20 mouse cellular contexts compared by ENCODE assay signal in the genomic region with DNA sequence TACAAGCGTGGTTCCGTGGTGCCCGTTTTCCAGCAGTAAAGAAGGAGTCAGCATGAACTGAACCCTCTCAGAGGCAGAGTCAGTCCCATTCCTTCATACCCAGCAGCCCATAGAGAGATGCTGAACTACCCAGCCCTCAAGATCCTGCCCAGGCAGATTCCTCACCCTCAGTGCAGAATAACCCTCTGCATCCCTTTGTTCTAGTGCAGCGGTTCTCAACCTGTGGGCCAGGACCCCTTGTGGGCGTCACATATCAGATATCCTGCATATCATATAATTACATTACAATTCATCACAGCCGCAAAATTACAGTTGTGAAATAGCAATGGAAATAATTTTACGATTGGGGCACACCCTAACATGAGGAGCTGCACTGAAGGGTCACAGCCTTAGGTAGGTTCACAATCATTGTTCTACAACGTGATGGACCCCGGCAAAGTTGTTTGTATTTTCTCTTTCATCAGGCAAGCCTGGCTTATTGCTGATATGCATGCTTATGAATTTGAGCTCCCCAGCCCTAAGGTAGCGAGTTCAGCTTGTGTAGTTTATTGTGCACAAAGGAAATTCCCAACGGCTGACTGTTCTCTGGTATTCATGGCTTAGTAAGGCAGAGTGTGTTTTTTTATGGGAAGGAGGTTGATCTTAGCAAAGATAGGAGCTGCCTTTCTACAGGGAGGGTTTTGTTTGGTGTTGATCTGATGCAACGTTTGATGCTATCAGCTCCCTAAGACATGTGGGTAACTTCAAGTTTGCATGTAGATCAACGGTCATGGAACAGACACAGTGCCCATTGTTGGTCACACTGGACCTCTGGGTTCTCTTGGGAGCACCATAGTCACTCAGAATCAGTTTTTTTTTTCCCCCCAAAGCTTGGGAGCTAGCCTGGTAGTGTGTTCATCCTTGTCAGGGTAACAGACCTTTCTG. TPM values are rescaled to one million over a fixed set of nuclear protein-coding genes. Genes with fewer than 3 reads are reported as not detected.
DNase-seq lines count a peak whose midpoint lies in the region; ATAC-seq and TF ChIP-seq lines count a peak whose summit lies in the region.
"Had no signal": no experiment of that assay in that cellular context is flagged by ENCODE, and none has a peak within 500 bp of the region (broad histone marks: within the 10 kb centered on the region; RNA-seq: fewer than 3 reads in every experiment).

No protein-coding gene starts in this region.

- TF ChIP-seq POLR2A in bone marrow macrophage, adult 2 months (IDR thresholded peaks at IDR 0.05; ENCODE audit: borderline replicate concordance, low read depth, low read length): no peak

- peak overlapping the region; percentile 41; the same call in 1 of the 2 replicates for H3K27ac ChIP-seq in intestine, embryonic 16.5 days (ENCODE audit: low read length)
- no peak overlapping the region for H3K27ac ChIP-seq in intestine, postnatal 0 days (ENCODE audit: low read depth, low read length)
- H3K27ac ChIP-seq in bone marrow macrophage, adult 2 months (ENCODE audit: insufficient read depth, low read depth, low read length): peak overlapping the region; percentile 57
- H3K27ac ChIP-seq: hindbrain, embryonic 10.5 days; hindbrain, postnatal 0 days; limb, embryonic 10.5 days had no signal

- DNase-seq in 3134 (ENCODE audit: extremely low read depth, insufficient read length, low spot score) (peak; percentile 65), 416B (ENCODE audit: low read depth) (peak; percentile 62)
- DNase-seq in thymus, postnatal 36 days: no peak
- no peak for DNase-seq in thymus, postnatal 0 days (ENCODE audit: low spot score)
- DNase-seq in urinary bladder, postnatal 10 days (ENCODE audit: low spot score): no peak
- DNase-seq: adrenal gland, adult 2 months; cerebellum, postnatal 10 days; gastrocnemius, postnatal 14 days; heart, adult 18-20 months; kidney, postnatal 14 days; lung, adult 18-20 months; lung, postnatal 14 days; right cerebral cortex, postnatal 4 days; thymus, postnatal 4 days had no signal

- WGBS in intestine, embryonic 16.5 days: 71% methylated on average over 13 of the region's 13 CpGs
- WGBS in intestine, postnatal 0 days: 49% methylated on average over 13 of the region's 13 CpGs

- no peaks in the 10 kb centered on the region for H3K9me3 ChIP-seq in intestine, embryonic 16.5 days (ENCODE audit: control insufficient read depth, low read length)
- H3K9me3 ChIP-seq in intestine, postnatal 0 days (ENCODE audit: control insufficient read depth): no peaks in the 10 kb centered on the region
- H3K9me3 ChIP-seq: hindbrain, embryonic 10.5 days; limb, embryonic 10.5 days had no signal

- H3K4me3 ChIP-seq in intestine, embryonic 16.5 days (ENCODE audit: low read length): no peak overlapping the region
- H3K4me3 ChIP-seq in intestine, postnatal 0 days (ENCODE audit: low read depth, low read length): no peak overlapping the region
- H3K4me3 ChIP-seq in bone marrow macrophage, adult 2 months (ENCODE audit: insufficient read depth, low read length): no peak overlapping the region
- H3K4me3 ChIP-seq: hindbrain, embryonic 10.5 days; limb, embryonic 10.5 days had no signal

- H3K9ac ChIP-seq in intestine, embryonic 16.5 days (ENCODE audit: low read depth, low read length): no peak overlapping the region
- H3K9ac ChIP-seq in intestine, postnatal 0 days (ENCODE audit: low read depth, low read length): no peak overlapping the region

- ATAC-seq in intestine, embryonic 16.5 days: 0 out of 2 replicates have a peak, but pooled peaks have one; percentile 12
- no peak for ATAC-seq in intestine, postnatal 0 days
- ATAC-seq: hindbrain, postnatal 0 days had no signal

- TF ChIP-seq CTCF in intestine, postnatal 0 days (IDR thresholded peaks at IDR 0.05; ENCODE audit: low read depth): no peak
- no peak for TF ChIP-seq CTCF in bone marrow macrophage, adult 2 months (IDR thresholded peaks at IDR 0.05; ENCODE audit: low read depth, low read length)

- 0 out of 2 replicates have a peak, but pooled peaks cover 5% of the 10 kb centered on the region for H3K36me3 ChIP-seq in intestine, embryonic 16.5 days (ENCODE audit: control insufficient read depth, insufficient read depth, low read length)
- no peaks in the 10 kb centered on the region; the same call in 1 of the 2 replicates for H3K36me3 ChIP-seq in intestine, postnatal 0 days (ENCODE audit: control insufficient read depth, insufficient read depth)

- H3K4me2 ChIP-seq in intestine, embryonic 16.5 days (ENCODE audit: low read depth, low read length): no peak overlapping the region
- no peak overlapping the region for H3K4me2 ChIP-seq in intestine, postnatal 0 days (replicated peaks; ENCODE audit: low read depth)

- H3K27me3 ChIP-seq in intestine, embryonic 16.5 days (replicated peaks; ENCODE audit: control insufficient read depth, insufficient read depth, low read length): no peaks in the 10 kb centered on the region
- no peaks in the 10 kb centered on the region for H3K27me3 ChIP-seq in intestine, postnatal 0 days (replicated peaks; ENCODE audit: control insufficient read depth, insufficient read depth, low read length)

- H3K4me1 ChIP-seq in intestine, embryonic 16.5 days (ENCODE audit: control insufficient read depth, insufficient read depth, low read length): peaks cover 24% of the 10 kb centered on the region
- no peaks in the 10 kb centered on the region for H3K4me1 ChIP-seq in intestine, postnatal 0 days (replicated peaks; ENCODE audit: control insufficient read depth, insufficient read depth, low read length)
- H3K4me1 ChIP-seq in bone marrow macrophage, adult 2 months (ENCODE audit: control insufficient read depth, insufficient read depth, low read length): peaks cover 47% of the 10 kb centered on the region

RNA-seq across cellular contexts. Expression of gene Ano6, which starts 33.0 kb away (rescaled TPM):
- 51.5 and 63.1 TPM in 2 replicates for polyA plus RNA-seq in intestine, embryonic 16.5 days (2015; fragmentation: Nextera tagmentation; extraction: Ambion mirVana)
- 23.9 and 30.5 TPM in 2 replicates for polyA plus RNA-seq in intestine, postnatal 0 days (2015; fragmentation: Nextera tagmentation; extraction: Ambion mirVana)
- 64.0 and 73.0 TPM in 2 replicates for polyA plus RNA-seq in bone marrow macrophage, adult 2 months (2012; ENCODE audit: insufficient read depth, insufficient read length, missing spikeins)
- polyA plus RNA-seq in thymus, postnatal 0 days (2015; fragmentation: Nextera tagmentation; extraction: Ambion mirVana): 97.9 and 104 TPM in 2 replicates

Comparison
In these comparisons a context has a peak if more than half of its experiments do, and no peak if none do; other contexts are left out.
1. DNase-seq: peak in 3134 (single experiment) and 416B (single experiment); none in thymus, postnatal 36 days (0 of 2), thymus, postnatal 0 days (single experiment) and urinary bladder, postnatal 10 days (single experiment).